Comparison of ENCODE assay signal across 12 mouse cellular contexts in the genomic region with DNA sequence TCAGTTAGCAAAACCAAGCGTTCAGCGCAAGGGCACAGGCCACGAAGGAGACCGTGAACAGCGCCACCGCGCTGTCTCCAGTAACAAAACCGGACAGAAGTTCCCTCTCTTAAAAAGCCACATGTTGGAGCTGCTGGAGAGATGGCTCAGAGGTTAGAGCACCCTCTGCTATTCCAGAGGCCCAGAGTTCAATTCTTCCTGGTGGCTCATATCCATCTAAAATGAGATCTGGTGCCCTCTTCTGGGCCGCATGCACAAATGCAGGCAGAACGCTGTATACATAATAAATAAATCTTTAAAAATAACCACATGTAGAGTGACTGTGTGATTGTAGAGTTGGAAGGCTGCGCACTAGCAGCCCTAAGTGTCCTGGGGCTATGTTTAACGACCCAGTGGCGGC. TPM values are rescaled to one million over a fixed set of nuclear protein-coding genes. Genes with fewer than 3 reads are reported as not detected.
DNase-seq lines count a peak whose midpoint lies in the region; ATAC-seq and TF ChIP-seq lines count a peak whose summit lies in the region.
"Had no signal": no experiment of that assay in that cellular context is flagged by ENCODE, and none has a peak within 500 bp of the region (broad histone marks: within the 10 kb centered on the region; RNA-seq: fewer than 3 reads in every experiment).

No protein-coding gene starts in this region.

- WGBS in kidney, adult 2 months, result 43% methylated on average over 13 of the region's 13 CpGs

- POLR2A ChIA-PET in Patski (lab: Charles Lee), result no interaction called here

- no peaks in the 10 kb centered on the region for H3K36me3 ChIP-seq in kidney, adult 2 months (ENCODE audit: control insufficient read depth, insufficient read depth, low read length)
- H3K36me3 ChIP-seq: forebrain, embryonic 12.5 days; midbrain, embryonic 15.5 days had no signal

- no peak for ATAC-seq in Patski
- ATAC-seq in frontal cortex, adult (ENCODE audit: low TSS enrichment), result no peak
- ATAC-seq: midbrain, embryonic 15.5 days had no signal

- in situ Hi-C loops in Patski (cut with MboI; ENCODE audit: low pct_unique_long_range_greater_than_20kb), result no loop called here

- H3K4me3 ChIP-seq in kidney, adult 2 months (ENCODE audit: insufficient read depth, low read depth, low read length), result no peak overlapping the region
- H3K4me3 ChIP-seq: forebrain, embryonic 12.5 days; midbrain, embryonic 15.5 days had no signal

- peak; percentile 41 for TF ChIP-seq CTCF in kidney, adult 2 months (conservative IDR thresholded peaks at IDR 0.05; ENCODE audit: insufficient read depth, insufficient read length, low read depth, low read length)
- TF ChIP-seq CTCF in Patski (IDR thresholded peaks at IDR 0.05), result peak; percentile 74

- H3K27ac ChIP-seq in kidney, adult 2 months (ENCODE audit: insufficient read depth, low read depth, low read length), result no peak overlapping the region
- H3K27ac ChIP-seq: forebrain, embryonic 12.5 days; midbrain, embryonic 15.5 days had no signal

- CTCF ChIA-PET in Patski (lab: Charles Lee), result interaction anchor here (0.8 to 3.1 kb wide), 4 partner anchors 9 to 128 kb away, joined by 3 to 16 read pairs (median 5); no protein-coding TSS in a partner anchor

- no peaks in the 10 kb centered on the region for H3K4me1 ChIP-seq in kidney, adult 2 months (ENCODE audit: control insufficient read depth, insufficient read depth, low read length)

- H3K27me3 ChIP-seq in kidney, adult 2 months (replicated peaks; ENCODE audit: control insufficient read depth, insufficient read depth, low read length), result no peaks in the 10 kb centered on the region
- no peaks in the 10 kb centered on the region for H3K27me3 ChIP-seq in Patski

- no peak for TF ChIP-seq POLR2A in kidney, adult 2 months (IDR thresholded peaks at IDR 0.05; ENCODE audit: low read depth, low read length)

- no peak for DNase-seq in kidney, adult 2 months
- no peak for DNase-seq in kidney, postnatal 14 days
- DNase-seq in A20 (ENCODE audit: low read depth, low spot score) (peak; percentile 38), Patski (ENCODE audit: low read depth, low spot score) (no peak)
- DNase-seq in induced T-regulatory cell, adult 2 months (ENCODE audit: low read depth), result peak; percentile 68
- no peak for DNase-seq in testis, postnatal 14 days (ENCODE audit: low spot score)
- DNase-seq in left cerebral cortex, adult 8-10 months (ENCODE audit: low spot score in 2 of 2), result no peak
- DNase-seq: adrenal gland, adult 2 months had no signal

RNA-seq across cellular contexts. Expression of a gene that starts 1.7 kb away (rescaled TPM):
- polyA plus RNA-seq in kidney, adult 2 months (2012; rRNA removed), result not detected in 2 replicates
- polyA plus RNA-seq in Patski (2021), result not detected
- under 1 TPM in 2 of 4 experiments, not detected in 2; 0.77 to 0.84 TPM for total RNA-seq in left cerebral cortex, adult 8-10 months (2022)
- total RNA-seq: adrenal gland, adult 2 months had no signal
- polyA plus RNA-seq: adrenal gland, adult 2 months; forebrain, embryonic 12.5 days; large intestine, adult 2 months; midbrain, embryonic 15.5 days had no signal

RNA-seq across cellular contexts. Expression of a gene that starts 7.1 kb away (rescaled TPM):
- polyA plus RNA-seq in kidney, adult 2 months (2012; rRNA removed), result 0.05 and 0.56 TPM in 2 replicates
- not detected for polyA plus RNA-seq in Patski (2021)
- 1 to 10 TPM in 3 of 4 experiments, under 1 TPM in 1; 0.70 to 2.1 (median 1.5) TPM for total RNA-seq in left cerebral cortex, adult 8-10 months (2022)
- polyA plus RNA-seq: forebrain, embryonic 12.5 days had no signal

RNA-seq across cellular contexts. Expression of a gene that starts 27.6 kb away (rescaled TPM):
- not detected in 2 replicates for polyA plus RNA-seq in kidney, adult 2 months (2012; rRNA removed)
- not detected for polyA plus RNA-seq in Patski (2021)
- not detected for total RNA-seq in left cerebral cortex, adult 8-10 months (2022)
- total RNA-seq: adrenal gland, adult 2 months had no signal
- polyA plus RNA-seq: adrenal gland, adult 2 months; forebrain, embryonic 12.5 days; large intestine, adult 2 months; midbrain, embryonic 15.5 days had no signal

RNA-seq across cellular contexts. Expression of a gene that starts 46.1 kb away (rescaled TPM):
- 9.8 and 11.4 TPM in 2 replicates for polyA plus RNA-seq in kidney, adult 2 months (2012; rRNA removed)
- polyA plus RNA-seq in Patski (2021), result 0.04 TPM
- total RNA-seq in left cerebral cortex, adult 8-10 months (2022), result under 1 TPM in 3 of 4 experiments, not detected in 1; 0.26 to 0.48 (median 0.39) TPM
- polyA plus RNA-seq: forebrain, embryonic 12.5 days; midbrain, embryonic 15.5 days had no signal

Comparison
In these comparisons a context has a peak if more than half of its experiments do, and no peak if none do; other contexts are left out.
1. DNase-seq: peak in A20 (single experiment) and induced T-regulatory cell, adult 2 months (single experiment); none in kidney, adult 2 months (single experiment), kidney, postnatal 14 days (single experiment), Patski (single experiment), testis, postnatal 14 days (single experiment) and left cerebral cortex, adult 8-10 months (0 of 2).